Mouse (Mus musculus) hindbrain, embryonic 11.5 days (tissue): ENCODE results near the gene Gm20388. TPM values are rescaled to one million over a fixed set of nuclear protein-coding genes. Genes with fewer than 3 reads are reported as not detected.

Source experiments
- ATAC-seq: fragments of 200-750 bp; cut with Nextera tagmentation; 2 replicates; pipeline ENCODE4 v1.8.0; 2017; ENCODE audit warnings: mild to moderate bottlenecking, moderate TSS enrichment, moderate library complexity; ENCODE audit not compliant: low FRiP score
- DNase-seq: peaks from one replicate; pipeline ENCODE4 v3.0.0-alpha.2; 2015; ENCODE audit warnings: low spot score
- H3K27ac ChIP-seq: fragments of 300-500 bp; sonication (generic); 2 replicates; pipeline ENCODE4 v1.5.1; 2014; ENCODE audit warnings: mild to moderate bottlenecking, low read depth, low read length
- H3K27me3 ChIP-seq: fragments of 300-500 bp; sonication (generic); 2 replicates; pipeline ENCODE4 v1.6.1; 2014; ENCODE audit warnings: mild to moderate bottlenecking, low read length, moderate library complexity, mixed read lengths; ENCODE audit not compliant: control insufficient read depth, insufficient read depth
- H3K36me3 ChIP-seq: fragments of 300-500 bp; sonication (generic); 2 replicates; pipeline ENCODE4 v1.6.1; 2014; ENCODE audit warnings: mild to moderate bottlenecking, low read length, moderate library complexity, mixed read lengths; ENCODE audit not compliant: control insufficient read depth, insufficient read depth
- H3K4me1 ChIP-seq: fragments of 300-500 bp; sonication (generic); replicated peaks from 2 replicates; pipeline ENCODE4 v1.6.1; 2014; ENCODE audit warnings: low read length, mixed read lengths; ENCODE audit not compliant: control insufficient read depth, insufficient read depth
- H3K4me2 ChIP-seq: fragments of 300-500 bp; sonication (generic); replicated peaks from 2 replicates; pipeline ENCODE4 v1.6.1; 2014; ENCODE audit warnings: mild to moderate bottlenecking, low read depth, low read length
- H3K4me3 ChIP-seq: fragments of 300-500 bp; sonication (generic); 2 replicates; pipeline ENCODE4 v1.5.1; 2014; ENCODE audit warnings: low read depth, low read length
- H3K9ac ChIP-seq: fragments of 300-500 bp; sonication (generic); 2 replicates; pipeline ENCODE4 v1.6.1; 2014; ENCODE audit warnings: low read depth, low read length
- H3K9me3 ChIP-seq: fragments of 300-500 bp; sonication (generic); 2 replicates; pipeline ENCODE4 v1.6.1; 2016; ENCODE audit warnings: low read length; ENCODE audit not compliant: control insufficient read depth
- WGBS: fragments of 180-500 bp; shearing (Covaris S2); extraction: QIAGEN DNeasy Blood & Tissue Kit; methylation state at CpG from one replicate; pipeline ENCODE4 v1.1.7; 2014; 5-methylcytosine and 5-hydroxymethylcytosine counted together
- polyA plus RNA-seq: library from polyadenylated mRNA; unstranded; fragments of >200 nt; fragmentation: Nextera tagmentation; extraction: Ambion mirVana; gene quantifications from 2 replicates; pipeline ENCODE4 v1.2.1, GENCODE M21; 2014

The Gm20388 gene
- polyA plus RNA-seq, 1 experiment from 2014 or later: 11.8 TPM

DNA sequence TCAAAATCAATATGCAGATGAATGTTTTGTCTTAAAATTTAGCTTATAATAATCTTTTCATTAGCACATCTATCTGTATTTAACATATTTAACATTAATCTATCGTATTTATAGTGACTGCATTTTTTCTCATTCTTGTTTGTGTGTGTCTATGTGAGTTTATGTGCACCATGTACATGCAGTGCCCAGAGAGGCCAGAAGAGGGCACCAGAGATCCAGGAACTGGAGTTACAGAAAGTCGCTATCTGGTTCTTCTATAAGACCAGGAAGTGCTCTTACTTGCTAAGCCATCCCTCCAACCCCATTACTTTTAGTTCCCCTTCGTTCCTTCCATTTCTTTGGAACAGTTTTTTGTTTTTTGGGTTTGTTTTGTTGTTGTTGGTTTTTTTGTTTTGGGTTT lies 2213.7 kb downstream of the Gm20388 start:
- no peak overlapping the region for H3K9ac ChIP-seq
- H3K27me3 ChIP-seq: no peaks in the 10 kb centered on the region
- no peaks in the 10 kb centered on the region for H3K36me3 ChIP-seq
- peak; percentile 35 for DNase-seq
- no peak overlapping the region for H3K4me3 ChIP-seq
- WGBS: 88% methylated on average over 3 of the region's 3 CpGs
- no peak for ATAC-seq
- no peaks in the 10 kb centered on the region for H3K9me3 ChIP-seq
- H3K4me2 ChIP-seq: no peak overlapping the region
- H3K27ac ChIP-seq: no peak overlapping the region
- no peaks in the 10 kb centered on the region for H3K4me1 ChIP-seq

DNA sequence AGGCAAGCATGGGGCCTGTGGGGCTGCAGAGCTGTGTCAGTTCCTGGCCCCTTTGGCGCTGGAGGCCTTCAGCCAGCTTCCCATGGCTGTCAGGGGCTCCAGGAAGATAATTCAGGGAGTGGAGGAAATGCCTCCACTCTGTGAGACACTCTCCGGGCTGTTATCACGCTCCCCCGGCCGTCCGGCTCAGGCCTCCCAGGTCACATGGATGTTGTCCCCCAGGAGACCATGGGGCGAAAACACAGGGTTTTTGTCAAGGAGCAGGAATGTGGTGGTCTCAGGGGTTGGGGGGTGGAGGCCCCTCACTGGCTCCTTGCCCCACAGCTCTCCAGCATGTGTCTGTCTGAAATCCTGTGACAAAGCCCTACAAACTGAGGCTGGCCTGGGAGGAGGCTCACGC lies 2216.0 kb downstream of the Gm20388 start:
- Histone ChIP-seq H3K27me3 (no peaks in the 10 kb centered on the region), H3K9ac (no peak overlapping the region), H3K9me3 (no peaks in the 10 kb centered on the region), H3K27ac (no peak overlapping the region), H3K4me3 (no peak overlapping the region), H3K4me2 (no peak overlapping the region), H3K36me3 (no peaks in the 10 kb centered on the region), H3K4me1 (no peaks in the 10 kb centered on the region)
- DNase-seq (no peak), ATAC-seq (no peak)
- 64% methylated on average over 6 of the region's 8 CpGs for WGBS

DNA sequence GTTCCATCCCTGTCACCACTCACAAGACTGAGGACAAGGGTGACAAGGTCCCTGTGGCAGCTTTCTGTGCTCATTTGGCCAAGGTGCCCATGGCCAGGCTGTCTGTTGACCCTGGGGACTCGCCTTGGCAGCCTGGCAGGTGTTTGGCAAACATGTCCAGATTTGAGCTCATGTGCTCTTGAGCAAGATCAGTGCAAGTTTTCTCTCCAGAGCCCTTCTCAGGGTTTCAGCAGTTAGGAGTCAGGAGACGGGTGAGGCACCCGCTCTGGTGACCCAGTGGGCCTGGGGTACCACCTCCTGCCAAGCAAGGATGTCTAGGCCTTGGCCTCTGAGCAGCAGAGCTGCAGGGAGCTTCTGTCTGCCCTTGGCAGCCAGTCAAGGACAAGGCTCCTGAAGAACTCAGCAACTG lies 2223.5 kb downstream of the Gm20388 start:
- no peaks in the 10 kb centered on the region for H3K36me3 ChIP-seq
- H3K4me1 ChIP-seq: no peaks in the 10 kb centered on the region
- no peak for DNase-seq
- H3K4me3 ChIP-seq: no peak overlapping the region
- no peak overlapping the region for H3K9ac ChIP-seq
- H3K27ac ChIP-seq: no peak overlapping the region
- H3K4me2 ChIP-seq: no peak overlapping the region
- 79% methylated on average over 3 of the region's 3 CpGs for whole genome bisulfite sequencing
- H3K27me3 ChIP-seq: no peaks in the 10 kb centered on the region
- ATAC-seq: no peak
- H3K9me3 ChIP-seq: no peaks in the 10 kb centered on the region

DNA sequence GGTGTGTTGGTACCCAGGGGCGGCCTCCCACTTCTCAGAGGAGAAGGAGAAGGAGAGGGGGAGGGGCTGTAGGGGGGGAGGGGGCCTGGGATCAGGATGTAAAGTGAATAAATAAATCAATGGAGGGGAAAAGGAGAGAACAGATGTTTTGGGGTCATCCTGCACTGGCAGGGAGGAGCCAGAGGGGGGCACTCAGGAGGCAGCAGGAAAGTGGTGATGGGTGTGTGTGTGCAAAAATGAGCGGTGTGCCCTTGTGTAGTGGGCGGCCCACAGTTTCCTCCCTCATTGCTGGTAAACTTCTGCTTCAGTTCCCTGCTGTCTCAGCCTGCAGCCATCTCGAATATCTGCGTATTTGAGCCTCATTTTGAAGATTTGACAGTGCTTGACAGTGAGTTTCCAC lies 2224.9 kb downstream of the Gm20388 start:
- Histone ChIP-seq H3K27me3 (no peaks in the 10 kb centered on the region), H3K9ac (no peak overlapping the region), H3K4me1 (no peaks in the 10 kb centered on the region), H3K4me3 (no peak overlapping the region), H3K36me3 (no peaks in the 10 kb centered on the region), H3K9me3 (no peaks in the 10 kb centered on the region), H3K27ac (no peak overlapping the region), H3K4me2 (no peak overlapping the region)
- DNase-seq (no peak), ATAC-seq (no peak)
- WGBS: 81% methylated on average over 4 of the region's 5 CpGs

DNA sequence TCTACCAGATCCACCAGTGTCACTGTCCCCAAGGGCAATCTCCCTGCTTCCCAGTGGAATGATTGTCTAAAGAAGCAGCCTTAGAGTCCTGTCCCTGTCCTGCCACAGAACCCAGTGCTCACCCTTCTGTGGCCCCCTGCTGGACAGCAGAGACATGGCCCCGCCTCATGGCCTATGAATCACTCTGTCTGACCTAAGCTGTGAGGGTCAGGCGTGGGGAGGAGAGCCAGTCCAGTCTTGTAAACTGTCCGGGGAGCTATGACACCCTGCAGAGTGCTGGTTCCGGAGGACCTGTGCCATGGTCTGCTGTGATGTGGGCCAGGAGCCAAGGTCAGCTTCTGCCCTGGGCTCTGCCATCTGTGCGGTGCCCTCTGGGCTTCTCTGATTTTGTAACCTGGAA lies 2229.1 kb downstream of the Gm20388 start:
- DNase-seq (peak; percentile 72), ATAC-seq (peak; percentile 17; the same call in 1 of the 2 replicates)
- 42% methylated on average over 5 of the region's 5 CpGs for WGBS
- Histone ChIP-seq H3K9ac (no peak overlapping the region), H3K4me2 (no peak overlapping the region), H3K4me1 (no peaks in the 10 kb centered on the region), H3K9me3 (no peaks in the 10 kb centered on the region), H3K4me3 (no peak overlapping the region), H3K27me3 (no peaks in the 10 kb centered on the region), H3K27ac (no peak overlapping the region), H3K36me3 (no peaks in the 10 kb centered on the region)

DNA sequence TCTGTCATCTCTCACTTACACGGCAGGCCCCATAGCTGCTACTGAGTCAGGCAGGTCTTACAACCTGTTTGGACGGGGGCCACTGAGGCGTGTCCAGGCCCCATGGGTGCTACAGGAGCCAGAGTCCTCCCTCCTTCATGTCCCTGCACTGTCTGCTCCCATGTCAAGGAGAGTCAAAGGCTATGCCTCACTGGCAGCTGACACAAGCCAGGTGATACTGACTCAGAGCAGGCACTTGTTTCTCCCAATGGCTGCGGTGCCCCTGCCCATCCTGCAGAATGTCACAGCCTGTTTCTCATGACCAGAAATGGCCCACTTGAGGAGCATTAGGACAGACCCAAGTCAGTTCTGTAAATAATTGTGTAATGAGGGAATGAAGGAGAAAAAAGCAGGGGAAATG lies 2229.8 kb downstream of the Gm20388 start:
- no peak overlapping the region for H3K4me3 ChIP-seq
- no peak for DNase-seq
- H3K4me1 ChIP-seq: no peaks in the 10 kb centered on the region
- H3K27me3 ChIP-seq: no peaks in the 10 kb centered on the region
- H3K4me2 ChIP-seq: no peak overlapping the region
- no peak overlapping the region for H3K9ac ChIP-seq
- no peak overlapping the region for H3K27ac ChIP-seq
- no peaks in the 10 kb centered on the region for H3K36me3 ChIP-seq
- ATAC-seq: no peak
- 91% methylated on average over 4 of the region's 4 CpGs for WGBS
- H3K9me3 ChIP-seq: no peaks in the 10 kb centered on the region

DNA sequence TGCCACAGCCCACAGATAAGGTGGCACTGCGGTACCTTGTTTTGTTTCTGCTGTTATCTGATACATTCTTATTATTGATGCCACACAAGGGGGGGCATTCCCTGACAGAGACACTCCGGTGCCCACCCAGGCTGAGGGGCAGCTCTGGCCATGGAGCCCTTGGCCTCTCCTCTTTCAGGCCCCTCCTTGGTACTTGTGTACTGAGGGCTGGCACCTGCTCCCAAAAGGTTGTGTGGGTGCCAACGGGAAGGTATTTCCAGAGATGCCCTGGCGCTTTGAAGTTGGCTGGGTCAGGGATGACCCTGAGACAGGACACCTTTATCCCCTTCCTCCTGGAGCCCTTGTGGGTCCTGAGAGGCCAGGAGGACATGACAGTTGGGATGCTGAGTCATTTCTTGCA lies 2231.8 kb downstream of the Gm20388 start:
- H3K4me2 ChIP-seq: no peak overlapping the region
- WGBS: 91% methylated on average over 4 of the region's 4 CpGs
- H3K27ac ChIP-seq: no peak overlapping the region
- H3K27me3 ChIP-seq: no peaks in the 10 kb centered on the region
- no peak overlapping the region for H3K4me3 ChIP-seq
- no peak for ATAC-seq
- DNase-seq: no peak
- no peaks in the 10 kb centered on the region for H3K9me3 ChIP-seq
- H3K36me3 ChIP-seq: no peaks in the 10 kb centered on the region
- no peaks in the 10 kb centered on the region for H3K4me1 ChIP-seq
- H3K9ac ChIP-seq: no peak overlapping the region

DNA sequence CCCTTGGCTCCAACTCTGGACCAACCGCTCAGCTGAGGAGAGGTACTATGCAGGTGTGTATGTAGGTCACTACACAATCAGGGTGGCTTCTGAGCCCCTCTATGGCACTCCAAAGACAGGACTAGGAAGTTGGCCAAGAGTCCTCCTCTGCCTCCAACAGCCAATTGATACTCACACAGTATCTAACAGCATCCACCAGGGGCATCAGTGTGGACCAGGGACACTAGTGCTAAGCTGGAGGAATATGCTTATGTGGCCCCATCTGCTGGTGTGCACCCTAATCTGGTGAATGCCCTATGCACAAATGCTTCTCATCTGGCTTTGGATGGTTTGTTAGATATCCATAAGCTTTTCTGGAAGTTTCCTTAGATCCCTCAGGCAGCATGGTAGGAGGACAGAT lies 2232.6 kb downstream of the Gm20388 start:
- no peaks in the 10 kb centered on the region for H3K9me3 ChIP-seq
- ATAC-seq: no peak
- H3K4me2 ChIP-seq: no peak overlapping the region
- H3K9ac ChIP-seq: no peak overlapping the region
- H3K36me3 ChIP-seq: no peaks in the 10 kb centered on the region
- no peak overlapping the region for H3K4me3 ChIP-seq
- H3K4me1 ChIP-seq: no peaks in the 10 kb centered on the region
- WGBS: 100% methylated on average over 1 of the region's 1 CpGs
- DNase-seq: no peak
- no peaks in the 10 kb centered on the region for H3K27me3 ChIP-seq
- no peak overlapping the region for H3K27ac ChIP-seq

DNA sequence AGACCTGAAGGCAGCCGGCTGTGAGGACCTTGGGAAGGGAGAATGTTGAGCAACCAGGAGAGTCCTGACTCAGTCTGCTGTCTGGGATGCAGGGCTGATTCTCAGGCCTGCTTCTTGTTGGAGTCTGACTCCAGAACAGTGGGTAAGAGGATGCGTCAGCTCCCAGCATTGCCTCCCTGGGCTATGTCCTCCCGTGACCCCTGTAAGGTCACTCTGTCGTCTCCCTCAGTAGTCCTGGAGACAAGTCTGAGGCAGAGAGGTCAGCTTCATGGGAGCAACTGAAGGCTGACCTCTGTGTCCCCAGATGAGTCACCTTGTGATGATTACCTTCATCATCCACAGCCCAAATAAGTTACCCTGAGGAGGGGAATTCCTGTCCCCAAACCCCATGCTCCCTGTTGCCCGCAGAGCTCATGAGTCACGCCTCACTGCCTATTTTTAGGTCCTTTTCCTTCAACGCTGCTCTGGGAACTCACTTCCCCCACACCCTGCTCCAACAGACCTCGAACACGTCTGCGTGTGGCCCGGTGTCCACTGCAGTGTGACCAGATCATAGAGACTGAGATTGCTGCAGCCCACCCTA lies 2234.2 kb downstream of the Gm20388 start:
- Histone ChIP-seq H3K4me3 (no peak overlapping the region), H3K27ac (no peak overlapping the region), H3K4me1 (no peaks in the 10 kb centered on the region), H3K36me3 (no peaks in the 10 kb centered on the region), H3K4me2 (no peak overlapping the region), H3K9ac (no peak overlapping the region), H3K9me3 (no peaks in the 10 kb centered on the region), H3K27me3 (no peaks in the 10 kb centered on the region)
- DNase-seq (no peak), ATAC-seq (no peak)
- WGBS: 60% methylated on average over 11 of the region's 11 CpGs
